Mouse (Mus musculus) gonadal fat pad, adult 2 months (tissue): ENCODE measurements around the gene Gm42420. TPM values are rescaled to one million over a fixed set of nuclear protein-coding genes. Genes with fewer than 3 reads are reported as not detected.
A peak's percentile ranks its signal among the peaks of the same experiment; 100 is the strongest.

ENCODE experiments used
- DNase-seq: peaks from one replicate; pipeline ENCODE4 v3.0.0-alpha.2; 2012; ENCODE audit warnings: low read depth
- polyA plus RNA-seq: library from polyadenylated mRNA; depleted of rRNA; stranded (reverse); fragments of >200 nt; gene quantifications from 2 replicates; pipeline ENCODE4 v1.2.3, GENCODE M21; 2012; rRNA removed

Gm42420 gene
- 0.68 and 1.7 TPM in 2 replicates for polyA plus RNA-seq

- no peak for DNase-seq
These were observed at the start of gene Gm42420 for GRCm38 (mm10) chr6:39585517-39585916. Gene Gm42420 (plus strand): TSS chr6:39585753.

DNA sequence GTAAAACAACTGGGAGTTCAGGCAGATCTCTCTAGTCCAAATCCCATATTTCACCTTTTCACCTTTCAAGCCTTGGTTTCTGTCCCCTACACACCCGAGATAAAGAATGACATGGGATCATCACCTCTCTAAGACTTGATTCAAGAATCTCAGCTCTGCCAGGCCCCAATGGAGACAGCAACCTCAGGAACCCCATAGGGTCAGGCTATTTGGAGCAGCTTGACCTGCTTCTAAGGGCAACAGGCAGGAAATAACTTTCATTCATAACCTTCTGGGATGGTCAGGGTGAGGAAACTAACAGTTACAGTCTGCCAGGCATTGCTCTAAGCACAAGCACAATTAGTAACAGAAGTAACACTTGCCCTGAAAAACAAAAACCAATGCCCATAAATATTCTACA is 48.9 kb upstream of the Gm42420 start:
- DNase-seq, result no peak

DNA sequence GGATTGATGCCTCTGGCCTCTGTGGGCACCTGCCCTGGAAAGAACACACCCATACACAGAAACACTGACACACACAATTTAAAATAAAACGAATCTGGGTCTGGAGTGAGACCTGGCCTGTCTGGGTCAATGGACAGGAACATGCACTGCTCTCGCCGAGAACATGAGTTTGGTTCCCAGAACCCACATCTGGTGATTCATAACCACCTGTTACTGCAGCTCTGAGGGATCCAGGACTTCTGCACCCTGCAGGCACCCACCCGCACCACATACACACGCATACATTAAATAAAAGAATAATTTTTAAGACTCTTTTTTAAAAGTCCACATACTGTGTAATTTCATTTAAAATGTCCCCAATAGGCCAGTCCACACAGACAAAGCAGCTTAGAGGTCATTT is 48.3 kb upstream of the Gm42420 start:
- no peak for DNase-seq

- DNase-seq, result no peak
These were observed 47.3 kb upstream of the Gm42420 start for GRCm38 (mm10) chr6:39538227-39538626.

- no peak for DNase-seq
These were observed 45.8 kb upstream of the Gm42420 start for GRCm38 (mm10) chr6:39539679-39540155.

DNA sequence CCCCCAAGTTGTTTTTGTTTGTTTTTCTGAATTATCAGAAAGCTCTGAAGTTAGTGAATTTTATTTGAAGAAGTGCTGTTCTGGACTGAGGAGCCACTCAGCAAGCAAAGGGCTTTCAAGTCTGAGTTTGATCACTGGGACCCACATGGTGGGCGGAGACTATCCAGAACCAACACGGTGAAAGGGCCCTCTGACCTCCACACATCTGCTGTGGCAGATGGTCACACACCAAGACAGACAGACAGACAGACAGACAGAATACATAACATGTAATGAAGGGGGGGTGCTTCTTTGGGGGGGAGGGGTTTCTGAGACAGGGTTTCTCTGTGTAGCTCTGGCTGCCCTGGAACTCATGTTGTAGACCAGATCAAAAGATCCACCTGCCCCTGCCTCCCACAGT is 45.0 kb upstream of the Gm42420 start:
- no peak for DNase-seq

- no peak for DNase-seq
These were observed 42.6 kb upstream of the Gm42420 start for GRCm38 (mm10) chr6:39542631-39543597.

GRCm38 (mm10) chr6:39543769-39544420 is 41.7 kb upstream of the Gm42420 start:
- no peak for DNase-seq

GRCm38 (mm10) chr6:39545474-39545873 is 40.1 kb upstream of the Gm42420 start:
- no peak for DNase-seq

DNA sequence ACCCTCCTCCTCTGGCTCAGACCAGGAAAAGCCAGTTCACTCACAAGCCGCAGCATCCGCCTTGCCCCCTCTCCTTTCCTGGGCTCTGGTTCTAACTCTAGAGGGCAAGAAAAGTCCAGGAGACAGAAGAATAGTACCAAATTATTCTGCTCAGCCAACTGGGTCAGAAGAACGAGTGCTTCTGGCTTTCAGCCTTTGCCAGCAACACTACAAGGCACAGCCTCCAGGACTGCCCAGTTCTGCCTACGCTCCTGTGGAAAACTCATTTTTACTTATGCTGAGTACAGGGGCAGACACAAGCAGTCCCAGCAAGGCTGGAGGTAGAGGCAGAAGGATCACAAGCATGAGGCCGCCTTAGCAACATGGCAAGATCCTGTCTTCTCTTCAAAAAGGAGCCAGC is 37.5 kb upstream of the Gm42420 start:
- DNase-seq, result no peak

DNA sequence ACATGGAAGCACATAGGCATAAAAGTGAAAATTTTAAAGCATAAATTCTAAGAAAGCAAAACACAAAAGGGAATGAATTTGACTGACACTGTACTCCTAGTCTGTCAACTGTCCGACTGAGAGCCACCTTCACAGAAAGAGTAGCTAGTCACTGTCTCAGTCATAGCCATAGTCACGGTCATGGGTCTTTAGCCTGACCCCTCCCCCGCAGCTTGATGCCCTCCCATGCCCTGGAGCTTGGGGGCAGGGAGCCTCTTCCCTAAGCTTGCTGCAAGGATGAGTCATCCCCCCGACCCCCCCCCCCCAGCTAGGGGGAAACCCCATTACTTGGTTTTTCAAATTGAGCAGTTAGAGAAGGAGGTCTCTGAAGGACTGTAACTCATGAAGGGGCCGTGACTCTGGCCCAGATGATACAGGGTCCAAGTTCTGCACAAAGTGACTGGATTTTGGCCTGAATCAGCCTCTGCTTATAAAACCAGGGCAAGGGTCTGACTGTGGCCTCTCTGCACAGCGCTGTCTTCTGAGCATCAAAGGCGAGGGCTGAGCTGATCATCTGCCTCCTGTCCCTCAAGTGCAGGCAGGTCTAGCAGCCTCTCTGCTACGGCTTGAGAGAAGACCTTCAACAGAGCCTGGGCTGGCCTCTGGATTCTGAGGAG is 33.4 kb upstream of the Gm42420 start:
- no peak for DNase-seq

DNA sequence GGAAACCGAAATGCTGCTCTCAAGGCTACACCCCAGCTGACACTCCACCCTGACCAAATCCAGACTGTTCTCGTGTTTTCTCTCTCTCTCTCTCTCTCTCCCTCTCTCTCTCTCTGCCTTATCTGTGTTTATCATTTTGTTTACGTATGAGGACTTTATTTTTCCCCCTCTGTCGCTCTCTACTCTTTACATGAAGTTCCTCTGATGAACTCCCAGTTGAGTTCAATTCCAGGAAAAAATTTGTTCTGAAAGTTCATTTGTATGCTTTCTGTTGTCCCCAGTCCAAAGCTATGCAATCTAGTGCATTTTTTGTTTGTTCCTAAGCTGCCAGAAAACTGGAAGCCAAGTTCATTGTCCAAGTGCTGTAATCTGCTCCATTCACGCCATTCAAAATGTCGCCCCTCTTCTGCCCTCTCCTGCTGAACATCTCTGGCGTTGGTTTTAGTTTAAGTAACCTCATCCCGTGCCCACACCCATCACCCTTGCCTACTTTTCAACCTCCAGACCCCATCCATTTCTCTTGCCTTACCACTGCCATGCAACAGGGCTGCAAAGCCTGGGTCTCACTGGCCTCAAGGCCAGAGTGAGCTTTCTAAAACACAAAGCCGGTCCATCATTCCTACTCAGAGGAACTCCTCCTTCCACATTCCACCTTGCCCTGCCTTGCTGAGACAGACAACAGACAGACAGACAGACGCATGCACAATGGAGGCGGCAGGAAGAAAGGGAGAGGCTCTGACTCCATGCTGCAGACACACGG is 30.5 kb upstream of the Gm42420 start:
- no peak for DNase-seq

DNA sequence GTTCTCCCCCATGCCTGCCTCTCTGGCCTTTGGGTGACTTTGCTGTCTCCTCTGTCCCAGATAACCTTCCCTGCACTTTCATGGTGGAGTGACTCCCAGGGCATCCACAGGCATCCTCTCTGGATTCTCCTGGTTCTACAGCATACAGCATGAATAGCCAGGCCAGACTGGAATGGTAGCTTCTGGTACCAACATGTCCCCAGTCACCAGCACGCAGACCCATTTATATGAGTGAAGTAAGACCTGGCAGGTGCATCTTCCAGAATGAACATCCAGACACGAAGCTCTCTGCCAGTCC is 30.0 kb upstream of the Gm42420 start:
- no peak for DNase-seq

DNA sequence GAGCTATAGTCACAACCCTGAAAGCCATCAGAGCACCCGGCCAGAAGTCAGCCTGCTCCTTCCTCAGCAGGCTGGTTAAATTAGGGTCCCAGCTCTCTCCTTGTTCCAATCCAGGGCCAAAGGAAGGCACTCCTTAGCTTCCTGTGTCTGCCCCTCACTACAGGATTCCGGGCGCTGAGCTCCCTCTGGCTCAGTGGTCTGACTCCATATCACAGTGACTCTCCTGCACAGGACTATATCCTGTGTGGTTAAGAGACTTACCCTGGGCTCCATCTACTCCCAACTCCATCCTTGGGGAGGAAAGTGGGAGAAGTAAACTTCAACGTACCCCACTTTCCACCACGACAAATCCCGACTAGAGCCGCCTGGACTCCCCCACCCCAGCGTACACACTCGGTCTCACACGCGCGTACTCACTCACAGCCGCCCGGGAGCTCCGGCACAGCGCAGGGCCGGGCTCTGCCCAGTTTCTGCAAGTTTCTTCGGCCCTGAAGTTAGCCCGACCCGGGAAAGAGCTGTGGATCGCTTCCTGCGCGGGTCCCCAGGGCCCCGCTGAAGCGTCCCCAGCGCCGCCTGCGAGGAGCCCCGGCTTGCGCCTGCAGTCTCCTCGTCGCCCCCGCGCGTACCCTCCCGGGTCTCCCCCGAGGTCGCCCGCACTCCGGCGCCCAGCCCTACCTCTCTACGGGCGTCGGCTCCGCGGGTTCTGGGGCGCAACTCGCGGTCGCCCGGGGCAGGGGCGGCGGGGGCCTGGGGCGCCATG is 28.5 kb upstream of the Gm42420 start:
- no peak for DNase-seq

DNA sequence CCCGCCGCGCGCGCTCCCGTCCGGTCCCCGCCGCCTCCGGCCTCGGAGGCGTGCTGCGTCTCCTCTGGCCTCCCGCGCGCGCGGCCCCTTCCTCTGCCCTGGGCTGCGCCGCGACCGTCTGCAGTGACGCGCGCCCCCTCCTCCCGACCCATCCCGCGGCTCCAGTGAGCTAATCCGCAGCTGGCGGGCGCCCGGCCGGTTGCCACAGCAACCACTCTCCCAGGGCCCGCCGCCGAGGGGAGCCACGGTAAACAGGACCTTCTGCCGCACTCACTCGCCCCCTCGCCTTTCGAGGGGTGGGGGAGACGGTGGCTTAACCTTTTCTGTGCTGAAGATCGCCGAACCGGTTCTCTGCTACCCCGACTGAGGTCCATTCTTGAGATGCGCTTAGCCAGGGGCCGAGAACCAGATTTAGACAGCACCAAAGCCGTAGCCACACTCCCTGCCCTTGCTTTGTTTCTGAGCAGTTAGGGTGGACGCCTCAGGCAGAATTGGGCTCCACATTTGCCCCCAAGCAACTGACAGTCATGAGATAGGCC is 27.8 kb upstream of the Gm42420 start, which contains the start of gene Dennd2a:
TSS of gene Dennd2a (minus strand) at position 145 of the 539 bp plus-strand sequence.
- no peak for DNase-seq

GRCm38 (mm10) chr6:39559276-39559939 is 26.1 kb upstream of the Gm42420 start:
- DNase-seq, result no peak

- peak; percentile 45 for DNase-seq
These were observed 23.2 kb upstream of the Gm42420 start for GRCm38 (mm10) chr6:39562166-39563015.

GRCm38 (mm10) chr6:39567528-39567927 is 18.0 kb upstream of the Gm42420 start:
- no peak for DNase-seq

- no peak for DNase-seq
These were observed 15.1 kb upstream of the Gm42420 start for GRCm38 (mm10) chr6:39570426-39570825.
